Mouse (Mus musculus) kidney, adult 11 months (tissue): ENCODE measurements at regions not wholly inside any gene's neighbourhood (a gene's known extent, or its start where the extent isn't known, plus 50 kb on each side); places are given as distances from the start of the nearest gene placed in this dataset.

Experiments used
- DNase-seq: peaks from one replicate; pipeline ENCODE4 v3.0.0; 2022

- DNase-seq: no peak
Measured at GRCm38 (mm10) chr1:81754067-81754466, 478.8 kb upstream of the Gm9747 start.

DNA sequence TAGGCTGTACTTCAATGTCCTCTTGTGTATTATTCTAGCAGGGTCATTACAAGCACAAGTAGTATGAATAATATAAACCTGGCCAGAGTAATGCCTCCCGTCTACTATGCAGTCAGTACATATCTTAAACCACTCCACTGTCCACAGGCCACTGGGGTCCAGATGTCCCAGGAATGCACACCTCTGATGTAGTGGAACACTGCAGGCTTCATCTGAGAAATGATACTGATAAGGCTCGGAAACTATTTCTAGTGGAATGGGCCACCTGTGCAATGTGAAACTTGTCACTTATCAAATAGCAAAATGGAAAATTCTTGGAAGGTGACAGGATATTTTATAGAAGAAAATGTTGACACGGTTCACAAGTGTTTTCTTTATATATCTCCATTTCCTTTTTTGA, 477.6 kb upstream of the Gm9747 start:
- DNase-seq: no peak

DNA sequence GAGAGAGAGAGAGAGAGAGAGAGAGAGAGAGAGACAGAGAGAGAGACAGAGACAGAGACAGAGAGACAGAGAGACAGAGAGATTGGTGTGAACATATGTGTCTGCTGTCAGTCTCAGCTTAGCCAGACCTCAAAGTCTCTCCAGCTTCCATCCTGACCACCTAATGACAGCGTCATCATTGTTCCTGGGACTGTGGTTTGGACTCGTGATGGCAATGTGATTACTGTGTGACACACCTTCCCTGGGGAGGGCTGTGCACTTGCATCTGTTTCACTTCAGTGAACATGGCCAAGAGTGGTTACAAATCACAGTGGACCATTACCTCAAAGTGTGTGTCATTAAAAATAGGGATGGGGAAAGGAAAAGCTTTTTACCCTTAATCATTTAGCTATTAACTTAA, 477.2 kb upstream of the Gm9747 start:
- DNase-seq: no peak

- DNase-seq: no peak
Measured at GRCm38 (mm10) chr1:81759919-81760318, 473.0 kb upstream of the Gm9747 start.

DNA sequence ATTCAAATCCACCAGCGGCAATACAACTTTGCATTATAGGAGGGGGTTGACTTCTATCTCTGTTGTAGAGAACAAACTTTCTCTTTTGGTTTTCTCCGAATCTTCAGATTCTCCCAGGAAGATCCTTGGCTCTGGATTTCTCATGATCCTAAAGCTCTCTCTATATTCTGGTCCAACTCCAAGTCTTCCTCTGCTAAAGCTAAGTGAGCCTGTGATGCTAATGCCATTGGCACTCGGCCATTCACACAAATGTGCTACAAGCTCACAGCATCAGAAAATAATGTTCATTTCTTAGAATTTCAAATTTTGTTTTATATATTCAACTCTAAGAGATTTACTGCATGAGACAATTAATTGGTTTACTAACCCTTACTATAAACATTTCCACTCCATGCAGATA, 461.2 kb upstream of the Gm9747 start:
- no peak for DNase-seq

DNA sequence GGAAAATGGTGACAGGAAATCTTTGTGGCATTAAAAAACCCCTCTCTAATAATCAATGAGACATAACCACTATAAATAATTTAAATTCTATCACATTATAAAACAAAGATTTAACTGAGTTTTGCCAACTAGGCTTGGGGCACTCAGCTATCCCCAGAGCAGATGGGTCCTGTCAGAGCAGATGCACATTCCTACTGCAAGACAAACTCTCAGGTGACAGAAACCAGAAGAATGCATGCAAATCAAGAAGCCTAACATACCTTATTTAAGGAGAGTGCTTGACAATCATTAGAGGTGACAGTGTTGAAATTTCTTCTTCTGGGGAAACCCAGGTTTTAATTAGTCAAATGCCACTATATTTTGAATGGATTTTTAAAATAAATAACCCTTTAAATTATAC, 452.3 kb upstream of the Gm9747 start:
- no peak for DNase-seq

- DNase-seq: no peak
Measured at GRCm38 (mm10) chr1:81784305-81784704, 448.6 kb upstream of the Gm9747 start.

DNA sequence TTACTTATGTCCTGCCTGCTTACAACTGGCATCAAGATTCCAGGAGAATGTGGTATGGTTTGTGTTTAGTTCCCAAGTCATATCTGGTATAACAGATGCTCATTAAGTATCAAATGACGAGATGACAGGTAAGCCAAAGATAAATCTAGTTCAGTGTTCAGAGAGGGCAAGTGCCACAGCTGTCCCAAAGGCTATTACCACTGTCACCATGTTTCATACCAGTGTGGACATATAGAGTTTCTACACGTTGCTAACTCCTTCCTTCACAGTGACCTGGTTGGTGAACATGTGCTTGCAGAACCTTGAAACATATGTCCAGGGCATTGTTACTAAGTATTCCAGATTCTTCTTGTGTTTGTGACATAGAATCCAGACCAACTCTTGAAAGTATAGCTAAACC, 438.1 kb upstream of the Gm9747 start:
- DNase-seq: no peak

- no peak for DNase-seq
Measured at GRCm38 (mm10) chr1:81795399-81795798, 437.5 kb upstream of the Gm9747 start.

- no peak for DNase-seq
Measured at GRCm38 (mm10) chr1:81811591-81811990, 421.3 kb upstream of the Gm9747 start.

- no peak for DNase-seq
Measured at GRCm38 (mm10) chr1:81818884-81819283, 414.0 kb upstream of the Gm9747 start.

- no peak for DNase-seq
Measured at GRCm38 (mm10) chr1:81841966-81842365, 390.9 kb upstream of the Gm9747 start.

DNA sequence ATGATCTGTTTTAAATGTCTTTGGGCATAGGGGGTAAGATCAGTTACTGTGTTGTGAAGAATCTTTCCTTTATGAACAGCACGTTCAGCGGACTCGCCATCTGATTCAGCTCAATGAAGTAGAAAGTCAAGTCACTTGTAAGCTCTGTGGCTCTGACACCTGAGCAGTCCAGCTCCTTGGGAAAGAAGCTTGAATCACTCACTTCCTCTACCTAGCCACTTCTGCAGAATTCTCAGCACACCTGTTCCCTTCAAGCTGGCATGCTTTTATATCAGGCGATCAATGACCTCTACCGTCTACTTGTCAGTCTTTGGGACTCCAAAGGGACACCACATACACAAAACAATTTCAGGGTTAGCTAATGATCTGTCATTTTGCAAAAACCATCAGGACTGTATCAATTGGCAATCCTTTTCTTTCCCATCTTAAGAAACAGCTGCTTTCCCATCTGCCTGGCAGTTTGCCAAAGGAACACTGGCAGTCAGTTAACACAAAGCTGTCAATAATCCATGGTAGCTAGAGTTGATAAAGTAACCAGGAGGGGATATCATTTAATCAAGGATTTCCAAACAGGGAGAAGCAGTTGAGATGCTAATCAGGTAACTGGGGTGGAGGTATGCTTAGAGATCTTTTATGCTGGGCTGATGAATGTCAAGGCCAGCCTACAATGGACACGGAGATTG, 382.3 kb upstream of the Gm9747 start:
- no peak for DNase-seq

DNA sequence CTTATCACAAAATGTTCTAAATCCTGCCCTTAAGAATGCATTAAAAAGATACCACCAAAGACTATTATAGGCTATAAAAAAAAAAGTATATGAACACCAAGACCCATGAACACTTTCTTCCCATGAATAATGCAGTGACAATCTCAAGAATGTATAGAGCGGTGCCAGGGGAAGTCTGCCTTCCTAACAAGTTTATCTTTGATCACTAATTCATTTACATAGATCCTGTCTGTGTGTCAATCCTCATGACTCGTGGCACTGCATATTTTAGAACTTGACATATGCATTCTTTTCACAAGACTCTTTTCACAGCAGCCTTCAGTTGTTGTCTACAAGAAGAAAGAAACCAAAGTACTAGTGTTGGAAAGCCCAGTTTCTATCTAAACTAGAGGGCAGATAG, 373.4 kb upstream of the Gm9747 start:
- no peak for DNase-seq

DNA sequence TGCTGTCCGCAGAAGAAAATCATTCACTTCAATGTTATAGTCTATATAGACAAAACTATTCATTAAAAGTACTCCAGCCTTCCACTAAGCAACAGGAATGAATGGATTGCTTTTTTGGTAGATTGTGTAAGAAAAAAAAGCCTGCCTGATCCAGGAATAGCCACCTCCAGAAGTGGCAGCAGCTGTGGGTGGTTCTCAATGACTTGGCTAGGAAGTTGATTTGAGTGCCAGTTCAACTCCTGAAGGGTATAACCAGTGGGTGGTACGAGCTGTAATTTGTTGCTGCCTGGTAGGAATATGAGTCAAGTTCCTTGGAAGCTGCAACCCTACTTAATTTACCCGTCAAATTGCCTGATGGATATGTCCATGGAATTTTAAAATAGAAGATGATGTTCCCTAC, 368.3 kb upstream of the Gm9747 start:
- DNase-seq: no peak

DNA sequence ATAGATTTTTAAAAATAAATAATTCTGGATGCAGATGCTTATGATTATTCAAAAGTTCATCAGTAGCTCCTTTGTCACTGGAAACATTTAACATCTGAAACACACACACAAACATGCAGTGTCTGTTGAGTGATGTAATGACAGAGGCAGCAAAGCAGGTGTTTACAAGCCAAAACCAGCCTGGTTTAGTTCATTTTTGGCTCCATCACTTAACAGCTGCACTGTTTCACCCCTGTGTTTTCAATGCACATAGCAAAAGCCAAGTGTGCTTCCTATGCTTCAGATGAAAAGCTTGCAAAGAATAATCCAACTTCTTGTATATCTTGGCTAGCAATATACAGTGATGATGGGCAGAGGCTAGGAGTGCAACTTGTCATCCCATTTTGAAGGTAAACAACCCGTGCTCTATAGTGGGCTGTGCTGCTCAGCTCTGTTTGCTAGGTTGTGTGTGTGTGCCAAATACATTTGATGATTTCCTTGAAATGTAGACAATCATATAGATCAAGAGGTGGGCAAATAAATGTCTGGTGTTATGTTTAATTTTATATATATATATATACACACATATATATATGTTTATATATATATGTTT, 345.9 kb upstream of the Gm9747 start:
- DNase-seq: no peak

GRCm38 (mm10) chr1:81897241-81897640, 335.7 kb upstream of the Gm9747 start:
- no peak for DNase-seq

- DNase-seq: no peak
Measured at GRCm38 (mm10) chr1:81900843-81901242, 332.1 kb upstream of the Gm9747 start.

- no peak for DNase-seq
Measured at GRCm38 (mm10) chr1:81904056-81904455, 328.9 kb upstream of the Gm9747 start.

GRCm38 (mm10) chr1:81912607-81913006, 320.3 kb upstream of the Gm9747 start:
- no peak for DNase-seq

- no peak for DNase-seq
Measured at GRCm38 (mm10) chr1:81913561-81913964, 319.3 kb upstream of the Gm9747 start.

GRCm38 (mm10) chr1:81916840-81917239, 316.1 kb upstream of the Gm9747 start:
- DNase-seq: no peak

- no peak for DNase-seq
Measured at GRCm38 (mm10) chr1:81927721-81928120, 305.2 kb upstream of the Gm9747 start.

DNA sequence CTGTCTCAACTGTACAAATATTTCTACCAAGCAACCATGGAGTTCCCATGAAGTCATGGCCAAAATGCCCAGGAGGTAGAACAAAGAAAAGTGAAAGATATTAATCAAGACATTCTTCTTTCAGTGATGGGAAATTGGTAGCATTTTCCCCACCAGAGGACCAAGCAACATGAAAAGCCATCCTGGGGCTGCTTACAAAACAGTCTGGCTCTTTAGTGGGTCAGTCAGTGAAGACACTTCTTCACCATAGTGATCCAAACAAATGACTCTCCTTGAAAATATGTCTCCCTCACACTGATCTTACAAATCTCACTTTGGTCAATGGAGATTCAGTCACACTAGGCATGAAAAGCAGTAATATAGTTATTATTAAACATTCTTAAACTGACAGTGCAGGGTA, 299.8 kb upstream of the Gm9747 start:
- no peak for DNase-seq

DNA sequence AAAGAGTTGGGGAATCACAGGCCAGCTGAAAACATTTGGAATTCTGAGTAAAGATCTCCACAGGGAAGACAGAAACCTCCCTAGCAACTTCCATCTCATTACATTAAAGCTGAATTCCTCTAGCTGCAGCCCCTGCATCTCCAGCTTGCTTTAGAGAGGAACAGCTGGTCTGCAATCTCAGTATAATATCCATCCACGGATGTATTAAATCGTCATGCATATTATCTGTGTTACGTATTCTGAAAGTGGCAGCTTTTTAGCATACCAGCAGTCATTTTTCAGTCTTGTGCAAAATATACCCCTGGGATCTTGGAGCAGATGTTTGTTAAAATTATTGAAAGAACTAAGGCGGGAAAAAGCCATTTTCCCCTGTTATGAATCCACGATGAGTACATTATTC, 287.7 kb upstream of the Gm9747 start:
- no peak for DNase-seq
